Mouse (Mus musculus) embryonic fibroblast, embryonic 13.5 days (primary cell): ENCODE data around the gene Gucy1b2.

Source experiments
- CTCF ChIP-seq: IDR thresholded peaks from 2 replicates; pipeline ENCODE4 v1.5.1; 2011; ENCODE audit warnings: mild to moderate bottlenecking, control low read depth, low read length, moderate library complexity, borderline replicate concordance; ENCODE audit not compliant: insufficient read depth
- POLR2A ChIP-seq: IDR thresholded peaks from 2 replicates; pipeline ENCODE4 v1.6.1; 2011; ENCODE audit warnings: low read depth, mild to moderate bottlenecking, control low read depth, low read length, moderate library complexity

DNA sequence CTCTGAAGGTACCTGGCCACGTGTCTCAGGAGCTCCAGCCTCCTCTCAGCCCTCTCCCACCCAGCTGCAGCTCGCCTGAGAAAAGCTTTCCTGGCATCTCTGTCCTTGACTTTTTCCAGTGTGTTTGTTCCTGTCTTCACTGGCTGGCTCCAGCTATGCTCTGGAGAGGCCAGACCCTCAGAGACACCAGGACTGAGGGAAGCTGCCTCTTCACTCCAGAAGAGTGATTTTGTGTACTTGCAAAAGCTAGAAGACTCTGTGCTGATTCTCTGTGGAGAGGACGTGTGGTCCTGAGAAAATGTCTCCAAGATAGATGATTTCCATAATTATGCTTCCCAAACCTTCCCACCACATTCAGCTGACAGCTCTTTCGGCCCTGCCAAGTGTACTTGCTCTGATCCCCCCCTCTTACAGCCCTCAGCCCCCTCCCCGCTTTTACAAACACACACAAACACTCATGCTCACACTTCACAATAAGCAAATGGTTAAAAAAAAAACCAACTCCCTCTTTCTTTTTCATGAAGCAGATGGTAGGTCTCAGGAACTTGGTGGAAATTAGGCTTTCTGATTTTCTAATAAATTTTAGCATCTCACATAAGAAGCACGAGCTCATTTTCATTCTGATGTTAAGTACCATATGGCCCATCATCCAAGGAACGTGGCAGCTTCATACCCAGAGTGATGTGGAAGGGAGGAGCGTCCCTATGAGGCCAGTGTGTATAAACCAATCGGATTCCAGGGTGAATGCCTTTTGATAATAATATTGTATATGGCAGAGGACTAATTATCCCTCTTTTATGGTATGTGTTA lies 1.1 kb downstream of the Gucy1b2 start:
- TF ChIP-seq CTCF (no peak), POLR2A (no peak)
